Comparison of ENCODE assay signal across 10 mouse cellular contexts in the genomic region with DNA sequence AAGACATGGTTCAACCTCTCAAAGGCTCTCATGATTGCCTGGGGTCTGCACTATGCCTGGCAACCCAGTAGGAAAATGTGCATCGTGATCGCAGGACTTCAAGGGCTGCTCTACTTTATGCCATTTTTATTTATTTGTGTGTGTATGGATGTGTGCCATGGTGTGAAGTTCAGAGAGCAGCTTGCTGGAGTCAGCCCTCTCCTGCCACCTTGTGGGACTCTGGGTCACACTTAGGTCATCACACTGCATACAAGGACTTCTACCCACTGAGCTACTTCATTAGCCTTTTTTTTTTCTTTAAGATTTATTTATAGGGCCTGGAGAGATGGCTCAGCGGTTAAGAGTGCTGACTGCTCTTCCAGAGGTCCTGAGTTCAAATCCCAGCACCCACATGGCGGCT. TPM values are rescaled to one million over a fixed set of nuclear protein-coding genes. Genes with fewer than 3 reads are reported as not detected.
DNase-seq lines count a peak whose midpoint lies in the region; ATAC-seq and TF ChIP-seq lines count a peak whose summit lies in the region.
"Had no signal": no experiment of that assay in that cellular context is flagged by ENCODE, and none has a peak within 500 bp of the region (broad histone marks: within the 10 kb centered on the region; RNA-seq: fewer than 3 reads in every experiment).

No protein-coding gene starts in this region.

- TF ChIP-seq POLR2A in kidney, adult 2 months (IDR thresholded peaks at IDR 0.05; ENCODE audit: low read depth, low read length): no peak

- intact Hi-C loops in left cerebral cortex, postnatal 10 days (cut with DNase I): no loop called here

- no peak overlapping the region for H3K4me3 ChIP-seq in kidney, adult 2 months (ENCODE audit: insufficient read depth, low read depth, low read length)
- H3K4me3 ChIP-seq in kidney, embryonic 16.5 days (ENCODE audit: low read length): no peak overlapping the region
- H3K4me3 ChIP-seq: forebrain, embryonic 15.5 days had no signal

- no peak for ATAC-seq in CD4-positive, CD25-positive, alpha-beta regulatory T cell, adult 4 months
- no peak for ATAC-seq in kidney, embryonic 16.5 days (ENCODE audit: low FRiP score, low TSS enrichment)
- peak; percentile 88 for ATAC-seq in common myeloid progenitor, adult 5-6 weeks (replicated peaks; ENCODE audit: low read depth, poor library complexity, severe bottlenecking)
- ATAC-seq: forebrain, embryonic 15.5 days had no signal

- no peaks in the 10 kb centered on the region for H3K27me3 ChIP-seq in kidney, adult 2 months (replicated peaks; ENCODE audit: control insufficient read depth, insufficient read depth, low read length)
- H3K27me3 ChIP-seq in kidney, embryonic 16.5 days (ENCODE audit: insufficient read depth, low read length): no peaks in the 10 kb centered on the region
- H3K27me3 ChIP-seq: forebrain, embryonic 15.5 days had no signal

- peak; percentile 35 for DNase-seq in CD4-positive, CD25-positive, alpha-beta regulatory T cell, adult 2 months (ENCODE audit: low read depth, low spot score)
- DNase-seq in kidney, adult 2 months: peak; percentile 76
- DNase-seq in lung, postnatal 14 days: peak; percentile 35
- no peak for DNase-seq in right cerebral cortex, postnatal 10 days (ENCODE audit: low spot score in 2 of 2)
- DNase-seq in left cerebral cortex, postnatal 10 days (ENCODE audit: extremely low spot score in 1 of 2, low spot score in 2 of 2): no peak
- DNase-seq: layer of hippocampus, postnatal 36 days had no signal

- no peak overlapping the region for H3K27ac ChIP-seq in kidney, adult 2 months (ENCODE audit: insufficient read depth, low read depth, low read length)
- no peak overlapping the region for H3K27ac ChIP-seq in kidney, embryonic 16.5 days (ENCODE audit: low read length)
- H3K27ac ChIP-seq: forebrain, embryonic 15.5 days had no signal

- H3K4me1 ChIP-seq in kidney, adult 2 months (ENCODE audit: control insufficient read depth, insufficient read depth, low read length): peaks cover 8% of the 10 kb centered on the region; the same call in 1 of the 2 replicates
- H3K4me1 ChIP-seq in kidney, embryonic 16.5 days (ENCODE audit: insufficient read depth, low read length): no peaks in the 10 kb centered on the region
- H3K4me1 ChIP-seq: forebrain, embryonic 15.5 days had no signal

- peak; percentile 75 for TF ChIP-seq CTCF in kidney, adult 2 months (conservative IDR thresholded peaks at IDR 0.05; ENCODE audit: insufficient read depth, insufficient read length, low read depth, low read length)

- no peak overlapping the region for H3K4me2 ChIP-seq in kidney, embryonic 16.5 days (replicated peaks; ENCODE audit: low read depth, low read length)
- H3K4me2 ChIP-seq: forebrain, embryonic 15.5 days had no signal

- H3K9me3 ChIP-seq in kidney, embryonic 16.5 days (ENCODE audit: low read length): no peaks in the 10 kb centered on the region
- H3K9me3 ChIP-seq: forebrain, embryonic 15.5 days had no signal

- 43% methylated on average over 4 of the region's 4 CpGs for WGBS in kidney, adult 2 months
- 85% methylated on average over 4 of the region's 4 CpGs for WGBS in kidney, embryonic 16.5 days

- H3K9ac ChIP-seq in kidney, embryonic 16.5 days (replicated peaks; ENCODE audit: low read length): no peak overlapping the region
- H3K9ac ChIP-seq: forebrain, embryonic 15.5 days had no signal

- no peaks in the 10 kb centered on the region; the same call in 1 of the 2 replicates for H3K36me3 ChIP-seq in kidney, adult 2 months (ENCODE audit: control insufficient read depth, insufficient read depth, low read length)
- peaks cover 90% of the 10 kb centered on the region for H3K36me3 ChIP-seq in kidney, embryonic 16.5 days (ENCODE audit: insufficient read depth, low read length)

RNA-seq across cellular contexts. Expression of gene Ltc4s, which starts 23.6 kb away (rescaled TPM):
- not detected for polyA plus RNA-seq in CD4-positive, CD25-positive, alpha-beta regulatory T cell, adult 4 months (2017; shearing (Covaris generic))
- polyA plus RNA-seq in kidney, adult 2 months (2012; rRNA removed): 33.8 and 46.3 TPM in 2 replicates
- polyA plus RNA-seq in kidney, embryonic 16.5 days (2015; fragmentation: Nextera tagmentation; extraction: Ambion mirVana): 2.5 and 2.8 TPM in 2 replicates
- total RNA-seq in common myeloid progenitor, adult 5-6 weeks (2017): 3.6 and 5.0 TPM in 2 replicates
- 10 to 100 TPM; 11.3 to 11.4 TPM for total RNA-seq in left cerebral cortex, postnatal 10 days (2021)

RNA-seq across cellular contexts. Expression of gene Maml1, which starts 30.1 kb away (rescaled TPM):
- 1 to 10 TPM; 3.9 to 6.4 TPM for polyA plus RNA-seq in CD4-positive, CD25-positive, alpha-beta regulatory T cell, adult 4 months (2017; shearing (Covaris generic))
- 10.9 and 12.5 TPM in 2 replicates for polyA plus RNA-seq in kidney, adult 2 months (2012; rRNA removed)
- polyA plus RNA-seq in kidney, embryonic 16.5 days (2015; fragmentation: Nextera tagmentation; extraction: Ambion mirVana): 5.2 and 6.3 TPM in 2 replicates
- 6.4 and 9.0 TPM in 2 replicates for total RNA-seq in common myeloid progenitor, adult 5-6 weeks (2017)
- 1 to 10 TPM; 8.4 to 8.5 TPM for total RNA-seq in left cerebral cortex, postnatal 10 days (2021)

RNA-seq across cellular contexts. Expression of gene Mgat4b, which starts 51.3 kb away (rescaled TPM):
- 1 to 10 TPM; 1.1 to 1.7 TPM for polyA plus RNA-seq in CD4-positive, CD25-positive, alpha-beta regulatory T cell, adult 4 months (2017; shearing (Covaris generic))
- 85.4 and 105 TPM in 2 replicates for polyA plus RNA-seq in kidney, adult 2 months (2012; rRNA removed)
- 9.8 and 11.9 TPM in 2 replicates for polyA plus RNA-seq in kidney, embryonic 16.5 days (2015; fragmentation: Nextera tagmentation; extraction: Ambion mirVana)
- 14.1 and 16.4 TPM in 2 replicates for total RNA-seq in common myeloid progenitor, adult 5-6 weeks (2017)
- total RNA-seq in left cerebral cortex, postnatal 10 days (2021): 100 to 1,000 TPM; 144 to 146 TPM

RNA-seq across cellular contexts. Expression of gene Sqstm1, which starts 51.4 kb away (rescaled TPM):
- polyA plus RNA-seq in CD4-positive, CD25-positive, alpha-beta regulatory T cell, adult 4 months (2017; shearing (Covaris generic)): 10 to 100 TPM; 74.8 to 88.4 TPM
- 337 and 344 TPM in 2 replicates for polyA plus RNA-seq in kidney, adult 2 months (2012; rRNA removed)
- 298 and 338 TPM in 2 replicates for polyA plus RNA-seq in kidney, embryonic 16.5 days (2015; fragmentation: Nextera tagmentation; extraction: Ambion mirVana)
- total RNA-seq in common myeloid progenitor, adult 5-6 weeks (2017): 246 and 349 TPM in 2 replicates
- total RNA-seq in left cerebral cortex, postnatal 10 days (2021): 100 to 1,000 TPM; 356 to 381 TPM

Comparison
In these comparisons a context has a peak if more than half of its experiments do, and no peak if none do; other contexts are left out.
1. DNase-seq: peak in CD4-positive, CD25-positive, alpha-beta regulatory T cell, adult 2 months (single experiment), kidney, adult 2 months (single experiment) and lung, postnatal 14 days (single experiment); none in right cerebral cortex, postnatal 10 days (0 of 2) and left cerebral cortex, postnatal 10 days (0 of 2).